Mouse (Mus musculus): ENCODE measurements around the gene Ldha. TPM values are rescaled to one million over a fixed set of nuclear protein-coding genes. Genes with fewer than 3 reads are reported as not detected.
"Not testable (repeated sequence)": the region's sequence is repeated elsewhere in the genome, so short reads cannot be mapped to it uniquely, and the experiment has no call there.

Ldha gene
- 1,311 and 1,396 TPM in 2 replicates for polyA plus RNA-seq (2014; fragmentation: Nextera tagmentation; extraction: Ambion mirVana)

- Histone ChIP-seq H3K27me3 (ENCODE audit: control insufficient read depth, insufficient read depth, low read length) (no peaks in the 10 kb centered on the region), H3K27ac (ENCODE audit: low read depth, low read length) (no peak within 1 kb of the TSS), H3K4me2 (replicated peaks; ENCODE audit: low read depth, low read length) (no peak within 1 kb of the TSS), H3K9ac (ENCODE audit: low read depth, low read length) (no peak within 1 kb of the TSS), H3K9me3 (ENCODE audit: control insufficient read depth, low read length) (no peaks in the 10 kb centered on the region), H3K36me3 (ENCODE audit: control insufficient read depth, insufficient read depth, low read length) (no peaks in the 10 kb centered on the region), H3K4me3 (ENCODE audit: low read length) (no peak within 1 kb of the TSS), H3K4me1 (ENCODE audit: control insufficient read depth, insufficient read depth, low read length) (peaks cover 29% of the 10 kb centered on the region)
- no peak for ATAC-seq (ENCODE audit: low FRiP score, low TSS enrichment)
- WGBS: 21% methylated on average over 6 of the region's 6 CpGs
Measured at GRCm38 (mm10) chr7:46840787-46841525, at the start of gene Ldha. Ldha (plus strand) TSS chr7:46841475.

GRCm38 (mm10) chr7:46793871-46794270 is 47.4 kb upstream of the Ldha start:
- H3K4me2 ChIP-seq (replicated peaks; ENCODE audit: low read depth, low read length): no peak overlapping the region; the same call in 1 of the 2 replicates
- ATAC-seq (ENCODE audit: low FRiP score, low TSS enrichment): no peak
- WGBS: 73% methylated on average over 4 of the region's 4 CpGs
- no peaks in the 10 kb centered on the region for H3K27me3 ChIP-seq (ENCODE audit: control insufficient read depth, insufficient read depth, low read length)
- H3K9me3 ChIP-seq (ENCODE audit: control insufficient read depth, low read length): no peaks in the 10 kb centered on the region
- H3K4me3 ChIP-seq (ENCODE audit: low read length): no peak overlapping the region
- peak overlapping the region; percentile 31; the same call in 1 of the 2 replicates for H3K9ac ChIP-seq (ENCODE audit: low read depth, low read length)
- H3K36me3 ChIP-seq (ENCODE audit: control insufficient read depth, insufficient read depth, low read length): peaks cover 8% of the 10 kb centered on the region
- no peak overlapping the region for H3K27ac ChIP-seq (ENCODE audit: low read depth, low read length)
- H3K4me1 ChIP-seq (ENCODE audit: control insufficient read depth, insufficient read depth, low read length): peaks cover 24% of the 10 kb centered on the region

- Histone ChIP-seq H3K9me3 (ENCODE audit: control insufficient read depth, low read length) (no peaks in the 10 kb centered on the region), H3K4me2 (replicated peaks; ENCODE audit: low read depth, low read length) (peak within 1 kb of the TSS; percentile 70), H3K27me3 (ENCODE audit: control insufficient read depth, insufficient read depth, low read length) (no peaks in the 10 kb centered on the region), H3K9ac (ENCODE audit: low read depth, low read length) (peak within 1 kb of the TSS; percentile 91), H3K27ac (ENCODE audit: low read depth, low read length) (peak within 1 kb of the TSS; percentile 84), H3K4me3 (ENCODE audit: low read length) (peak within 1 kb of the TSS; percentile 99), H3K36me3 (ENCODE audit: control insufficient read depth, insufficient read depth, low read length) (peaks cover 12% of the 10 kb centered on the region), H3K4me1 (ENCODE audit: control insufficient read depth, insufficient read depth, low read length) (peaks cover 24% of the 10 kb centered on the region)
- WGBS: under 1% methylated on average over 75 of the region's 75 CpGs
- ATAC-seq (ENCODE audit: low FRiP score, low TSS enrichment): peak; percentile 98
Measured at GRCm38 (mm10) chr7:46795287-46796205, 45.7 kb upstream of the Ldha start, which contains the start of the genes Hps5 and Gtf2h1. Hps5 (minus strand) TSS chr7:46796064. Gtf2h1 (plus strand) TSS chr7:46796103.

- peak overlapping the region; percentile 70 for H3K4me2 ChIP-seq (replicated peaks; ENCODE audit: low read depth, low read length)
- H3K9me3 ChIP-seq (ENCODE audit: control insufficient read depth, low read length): no peaks in the 10 kb centered on the region
- peak overlapping the region; percentile 99 for H3K4me3 ChIP-seq (ENCODE audit: low read length)
- peak overlapping the region; percentile 84 for H3K27ac ChIP-seq (ENCODE audit: low read depth, low read length)
- H3K9ac ChIP-seq (ENCODE audit: low read depth, low read length): peak overlapping the region; percentile 91
- H3K27me3 ChIP-seq (ENCODE audit: control insufficient read depth, insufficient read depth, low read length): no peaks in the 10 kb centered on the region
- peak; percentile 76 for ATAC-seq (ENCODE audit: low FRiP score, low TSS enrichment)
- peaks cover 12% of the 10 kb centered on the region for H3K36me3 ChIP-seq (ENCODE audit: control insufficient read depth, insufficient read depth, low read length)
- under 1% methylated on average over 25 of the region's 31 CpGs for WGBS
- H3K4me1 ChIP-seq (ENCODE audit: control insufficient read depth, insufficient read depth, low read length): peaks cover 24% of the 10 kb centered on the region
Measured at GRCm38 (mm10) chr7:46796206-46796679, 45.0 kb upstream of the Ldha start.

GRCm38 (mm10) chr7:46796779-46797178 is 44.5 kb upstream of the Ldha start:
- peaks cover 24% of the 10 kb centered on the region for H3K4me1 ChIP-seq (ENCODE audit: control insufficient read depth, insufficient read depth, low read length)
- ATAC-seq (ENCODE audit: low FRiP score, low TSS enrichment): no peak
- H3K9ac ChIP-seq (ENCODE audit: low read depth, low read length): peak overlapping the region; percentile 91; the same call in 1 of the 2 replicates
- peak overlapping the region; percentile 99 for H3K4me3 ChIP-seq (ENCODE audit: low read length)
- H3K9me3 ChIP-seq (ENCODE audit: control insufficient read depth, low read length): no peaks in the 10 kb centered on the region
- peaks cover 17% of the 10 kb centered on the region for H3K36me3 ChIP-seq (ENCODE audit: control insufficient read depth, insufficient read depth, low read length)
- no peak overlapping the region for H3K27ac ChIP-seq (ENCODE audit: low read depth, low read length)
- 64% methylated on average over 6 of the region's 6 CpGs for WGBS
- H3K4me2 ChIP-seq (replicated peaks; ENCODE audit: low read depth, low read length): peak overlapping the region; percentile 70
- H3K27me3 ChIP-seq (ENCODE audit: control insufficient read depth, insufficient read depth, low read length): no peaks in the 10 kb centered on the region

GRCm38 (mm10) chr7:46810325-46810724 is 30.9 kb upstream of the Ldha start:
- Histone ChIP-seq H3K9ac (ENCODE audit: low read depth, low read length) (no peak overlapping the region), H3K36me3 (ENCODE audit: control insufficient read depth, insufficient read depth, low read length) (peaks cover 86% of the 10 kb centered on the region), H3K4me1 (ENCODE audit: control insufficient read depth, insufficient read depth, low read length) (no peaks in the 10 kb centered on the region), H3K4me2 (replicated peaks; ENCODE audit: low read depth, low read length) (no peak overlapping the region), H3K9me3 (ENCODE audit: control insufficient read depth, low read length) (no peaks in the 10 kb centered on the region), H3K27ac (ENCODE audit: low read depth, low read length) (no peak overlapping the region), H3K27me3 (ENCODE audit: control insufficient read depth, insufficient read depth, low read length) (no peaks in the 10 kb centered on the region), H3K4me3 (ENCODE audit: low read length) (no peak overlapping the region)
- no peak for ATAC-seq (ENCODE audit: low FRiP score, low TSS enrichment)
- WGBS: 93% methylated on average over 6 of the region's 6 CpGs

GRCm38 (mm10) chr7:46814012-46814411 is 27.3 kb upstream of the Ldha start:
- Histone ChIP-seq H3K4me3 (ENCODE audit: low read length) (no peak overlapping the region), H3K27me3 (ENCODE audit: control insufficient read depth, insufficient read depth, low read length) (no peaks in the 10 kb centered on the region), H3K9ac (ENCODE audit: low read depth, low read length) (no peak overlapping the region), H3K4me2 (replicated peaks; ENCODE audit: low read depth, low read length) (no peak overlapping the region), H3K27ac (ENCODE audit: low read depth, low read length) (no peak overlapping the region), H3K36me3 (ENCODE audit: control insufficient read depth, insufficient read depth, low read length) (peaks cover 89% of the 10 kb centered on the region), H3K9me3 (ENCODE audit: control insufficient read depth, low read length) (no peaks in the 10 kb centered on the region), H3K4me1 (ENCODE audit: control insufficient read depth, insufficient read depth, low read length) (no peaks in the 10 kb centered on the region)
- ATAC-seq (ENCODE audit: low FRiP score, low TSS enrichment): no peak
- WGBS: 93% methylated on average over 4 of the region's 4 CpGs

- not testable (repeated sequence) for H3K4me1 ChIP-seq (ENCODE audit: control insufficient read depth, insufficient read depth, low read length); ATAC-seq (ENCODE audit: low FRiP score, low TSS enrichment); H3K9ac ChIP-seq (ENCODE audit: low read depth, low read length); H3K9me3 ChIP-seq (ENCODE audit: control insufficient read depth, low read length); H3K4me2 ChIP-seq (replicated peaks; ENCODE audit: low read depth, low read length); H3K4me3 ChIP-seq (ENCODE audit: low read length); H3K27ac ChIP-seq (ENCODE audit: low read depth, low read length); H3K27me3 ChIP-seq (ENCODE audit: control insufficient read depth, insufficient read depth, low read length)
- WGBS: 71% methylated on average over 15 of the region's 15 CpGs
- H3K36me3 ChIP-seq (ENCODE audit: control insufficient read depth, insufficient read depth, low read length): peaks cover 69% of the 10 kb centered on the region
Measured at GRCm38 (mm10) chr7:46820876-46821632, 20.2 kb upstream of the Ldha start.
